Mouse (Mus musculus) kidney, adult 2 months (tissue): Measurements from ENCODE around the gene Nek10. TPM values are rescaled to one million over a fixed set of nuclear protein-coding genes. Genes with fewer than 3 reads are reported as not detected.

Experiments used
- DNase-seq: peaks from one replicate; pipeline ENCODE4 v3.0.0; 2021
- H3K27ac ChIP-seq: fragments of 200-500 bp; 2 replicates; pipeline ENCODE4 v1.5.1; 2012; ENCODE audit warnings: low read depth, low read length, control low read depth, inconsistent platforms; ENCODE audit not compliant: insufficient read depth
- H3K27me3 ChIP-seq: fragments of 200-500 bp; replicated peaks from 2 replicates; pipeline ENCODE4 v1.6.1; 2012; ENCODE audit warnings: mild to moderate bottlenecking, moderate library complexity, low read length, inconsistent platforms; ENCODE audit not compliant: control insufficient read depth, insufficient read depth
- H3K36me3 ChIP-seq: fragments of 200-500 bp; 2 replicates; pipeline ENCODE4 v1.6.1; 2012; ENCODE audit warnings: mild to moderate bottlenecking, moderate library complexity, low read length, inconsistent platforms; ENCODE audit not compliant: control insufficient read depth, insufficient read depth
- H3K4me1 ChIP-seq: fragments of 200-500 bp; 2 replicates; pipeline ENCODE4 v1.6.1; 2011; ENCODE audit warnings: low read length; ENCODE audit not compliant: control insufficient read depth, insufficient read depth
- H3K4me3 ChIP-seq: fragments of 200-500 bp; 2 replicates; pipeline ENCODE4 v1.5.1; 2011; ENCODE audit warnings: mild to moderate bottlenecking, low read depth, low read length, control low read depth; ENCODE audit not compliant: insufficient read depth
- CTCF ChIP-seq: fragments of 200-500 bp; conservative IDR thresholded peaks from 2 replicates; pipeline ENCODE4 v1.5.1; 2011; ENCODE audit warnings: low read depth, mild to moderate bottlenecking, control low read depth, low read length, moderate library complexity, mixed read lengths; ENCODE audit not compliant: insufficient read depth, insufficient read length
- POLR2A ChIP-seq: fragments of 200-500 bp; IDR thresholded peaks from one replicate; pipeline ENCODE4 v1.6.1; 2011; ENCODE audit warnings: low read depth, low read length, control low read depth
- WGBS: fragments of 180-500 bp; shearing (Covaris S2); methylation state at CpG from one replicate; pipeline ENCODE4 v1.1.7; 2018; 5-methylcytosine and 5-hydroxymethylcytosine counted together
- polyA plus RNA-seq: library from polyadenylated mRNA; depleted of rRNA; stranded (reverse); fragments of >200 nt; gene quantifications from 2 replicates; pipeline ENCODE4 v1.2.3, GENCODE M21; 2012

Gene Nek10
- polyA plus RNA-seq, 1 experiment: not detected

DNA sequence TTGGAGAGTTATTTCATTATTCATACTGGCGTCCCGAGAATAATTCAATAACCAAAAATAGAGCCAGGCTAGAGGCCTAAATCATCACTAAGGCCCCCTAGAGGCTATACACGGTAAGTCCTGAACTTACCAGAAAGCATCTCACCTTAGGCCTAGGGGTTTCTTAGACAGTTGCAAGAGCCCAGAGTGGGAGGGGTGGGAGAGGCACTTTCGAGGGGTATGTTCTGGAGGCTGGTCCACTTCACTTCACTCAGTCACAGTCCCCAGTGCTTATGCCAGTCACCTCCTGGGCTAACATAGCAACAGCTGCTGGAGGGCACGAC lies 102.3 kb downstream of the Nek10 start:
- no peak for DNase-seq
- Histone ChIP-seq H3K4me3 (no peak overlapping the region), H3K27me3 (no peaks in the 10 kb centered on the region), H3K27ac (no peak overlapping the region), H3K36me3 (no peaks in the 10 kb centered on the region), H3K4me1 (no peaks in the 10 kb centered on the region)
- TF ChIP-seq POLR2A (no peak), CTCF (no peak)
- 75% methylated on average over 5 of the region's 5 CpGs for whole genome bisulfite sequencing

GRCm38 (mm10) chr14:14925615-14926014 lies 122.4 kb downstream of the Nek10 start:
- H3K4me3 ChIP-seq: no peak overlapping the region
- no peaks in the 10 kb centered on the region for H3K4me1 ChIP-seq
- no peaks in the 10 kb centered on the region for H3K36me3 ChIP-seq
- DNase-seq: no peak
- WGBS: 81% methylated on average over 1 of the region's 1 CpGs
- TF ChIP-seq CTCF: no peak
- TF ChIP-seq POLR2A: no peak
- no peak overlapping the region for H3K27ac ChIP-seq
- H3K27me3 ChIP-seq: no peaks in the 10 kb centered on the region

- DNase-seq: no peak
- WGBS: 93% methylated on average over 2 of the region's 2 CpGs
- Histone ChIP-seq H3K4me3 (no peak overlapping the region), H3K27ac (no peak overlapping the region), H3K27me3 (no peaks in the 10 kb centered on the region), H3K4me1 (no peaks in the 10 kb centered on the region), H3K36me3 (no peaks in the 10 kb centered on the region)
- TF ChIP-seq CTCF (no peak), POLR2A (no peak)
These were observed 124.3 kb downstream of the Nek10 start for GRCm38 (mm10) chr14:14927559-14927958.

DNA sequence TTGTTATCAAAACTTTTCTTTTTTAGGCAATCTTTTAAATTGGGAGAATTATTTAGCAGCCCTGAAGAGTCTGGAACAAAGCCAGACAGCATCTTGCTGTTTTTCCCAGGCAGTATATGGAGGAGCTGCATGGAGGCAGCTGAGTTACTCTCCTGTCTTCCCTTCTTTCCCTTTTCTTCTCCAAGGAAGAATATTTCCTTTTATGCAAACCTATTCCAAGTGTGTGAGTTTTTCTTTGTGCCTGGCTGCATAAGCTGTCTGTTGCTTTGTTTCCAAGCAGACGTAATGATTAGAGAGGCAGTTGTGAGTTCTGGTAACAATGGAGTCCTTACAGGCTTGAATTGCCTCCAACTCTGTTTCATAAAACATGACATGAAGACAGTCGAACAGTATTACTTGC lies 131.8 kb downstream of the Nek10 start:
- no peak overlapping the region for H3K27ac ChIP-seq
- TF ChIP-seq CTCF (no peak), POLR2A (no peak)
- WGBS: 71% methylated on average over 2 of the region's 2 CpGs

GRCm38 (mm10) chr14:14945930-14946329 lies 142.7 kb downstream of the Nek10 start:
- no peak overlapping the region for H3K27ac ChIP-seq
- no peaks in the 10 kb centered on the region for H3K36me3 ChIP-seq
- DNase-seq: no peak
- H3K4me1 ChIP-seq: no peaks in the 10 kb centered on the region
- no peaks in the 10 kb centered on the region for H3K27me3 ChIP-seq
- H3K4me3 ChIP-seq: no peak overlapping the region
- no peak for TF ChIP-seq CTCF
- TF ChIP-seq POLR2A: no peak

More for the DNA sequence above, 131.8 kb downstream of the Nek10 start:
- H3K4me3 ChIP-seq: no peak overlapping the region
- DNase-seq: no peak
- H3K36me3 ChIP-seq: no peaks in the 10 kb centered on the region
- H3K27me3 ChIP-seq: no peaks in the 10 kb centered on the region
- H3K4me1 ChIP-seq: no peaks in the 10 kb centered on the region

- DNase-seq: no peak
- Histone ChIP-seq H3K27me3 (no peaks in the 10 kb centered on the region), H3K4me3 (no peak overlapping the region), H3K27ac (no peak overlapping the region), H3K4me1 (no peaks in the 10 kb centered on the region), H3K36me3 (no peaks in the 10 kb centered on the region)
- no peak for TF ChIP-seq POLR2A
- TF ChIP-seq CTCF: no peak
- 86% methylated on average over 2 of the region's 2 CpGs for WGBS
These were observed 145.8 kb downstream of the Nek10 start for GRCm38 (mm10) chr14:14949023-14949422.

DNA sequence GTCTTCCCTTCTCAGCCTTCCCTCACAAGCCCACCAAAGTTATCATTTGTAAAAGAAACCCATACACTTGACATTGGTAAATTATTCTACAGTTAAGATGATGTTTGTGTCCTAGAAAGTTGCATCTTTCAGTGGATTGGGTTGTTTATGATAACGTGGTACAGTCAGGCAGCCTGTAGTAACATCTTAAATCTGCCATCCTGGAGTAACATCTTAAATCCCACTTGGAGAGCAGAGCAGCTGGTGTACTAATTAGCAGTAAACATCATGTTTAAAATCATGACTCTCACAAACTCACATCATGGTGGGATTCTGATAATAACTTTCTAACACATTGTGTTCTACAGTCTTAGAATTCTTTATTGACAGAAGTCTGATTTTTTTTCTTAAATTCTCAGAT lies 148.6 kb downstream of the Nek10 start:
- H3K27ac ChIP-seq: no peak overlapping the region
- no peaks in the 10 kb centered on the region for H3K27me3 ChIP-seq
- no peak overlapping the region for H3K4me3 ChIP-seq
- H3K36me3 ChIP-seq: no peaks in the 10 kb centered on the region
- DNase-seq: no peak
- TF ChIP-seq POLR2A (no peak), CTCF (no peak)
- no peaks in the 10 kb centered on the region for H3K4me1 ChIP-seq
- 67% methylated on average over 1 of the region's 1 CpGs for WGBS

- no peak for TF ChIP-seq POLR2A
- TF ChIP-seq CTCF: no peak
- H3K4me3 ChIP-seq: no peak overlapping the region
- no peaks in the 10 kb centered on the region for H3K4me1 ChIP-seq
- WGBS: 88% methylated on average over 2 of the region's 2 CpGs
- no peaks in the 10 kb centered on the region for H3K36me3 ChIP-seq
- no peak overlapping the region for H3K27ac ChIP-seq
- H3K27me3 ChIP-seq: no peaks in the 10 kb centered on the region
- no peak for DNase-seq
These were observed 156.7 kb downstream of the Nek10 start for GRCm38 (mm10) chr14:14959780-14960440.
